Mouse (Mus musculus) bone marrow macrophage, adult 2 months (primary cell): ENCODE measurements around the gene Cyp20a1.

Experiments used
- CTCF ChIP-seq: IDR thresholded peaks from 2 replicates; pipeline ENCODE4 v1.5.1; 2012; ENCODE audit warnings: low read depth, mild to moderate bottlenecking, low read length, moderate library complexity
- POLR2A ChIP-seq: IDR thresholded peaks from 2 replicates; pipeline ENCODE4 v1.6.1; 2012; ENCODE audit warnings: mild to moderate bottlenecking, low read depth, low read length, borderline replicate concordance

DNA sequence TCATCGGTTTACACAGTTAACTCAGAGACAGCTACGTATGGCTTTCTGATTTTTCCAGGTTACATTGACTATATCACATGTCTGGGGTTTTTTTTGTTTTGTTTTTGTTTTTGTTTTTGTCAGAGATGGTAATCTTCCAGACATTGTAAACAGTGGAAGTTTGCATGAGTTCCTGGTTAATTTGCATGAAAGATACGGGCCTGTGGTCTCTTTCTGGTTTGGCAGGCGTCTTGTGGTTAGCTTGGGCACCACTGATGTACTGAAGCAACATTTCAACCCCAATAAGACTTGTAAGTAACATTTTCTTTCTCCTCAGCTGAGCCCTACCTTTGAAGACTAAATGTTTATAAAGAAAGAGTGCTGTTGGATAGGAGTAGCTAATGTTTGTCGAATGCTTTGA lies 9.7 kb downstream of the Cyp20a1 start:
- TF ChIP-seq CTCF (no peak), POLR2A (no peak)
